In the genomic region with DNA sequence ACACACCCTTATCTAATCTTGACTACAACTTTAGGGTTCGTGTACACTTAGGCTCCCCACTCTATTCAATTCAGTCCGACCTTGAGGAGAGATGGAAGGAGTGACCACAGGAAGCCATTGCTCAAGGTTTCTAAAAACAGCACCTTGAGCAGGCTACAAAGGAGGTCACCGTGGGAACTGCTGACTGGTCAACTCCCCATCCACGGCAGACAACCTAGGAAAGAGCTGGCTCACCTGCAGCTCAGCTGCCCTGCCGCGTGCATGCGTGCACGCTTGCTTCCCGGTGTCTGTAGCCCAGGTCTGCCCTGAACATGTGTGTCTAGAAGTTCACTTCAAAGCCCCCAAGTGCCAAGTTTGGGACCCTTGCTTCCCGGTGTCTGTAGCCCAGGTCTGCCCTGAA, we compare ENCODE assay signal across 18 mouse cellular contexts.
"Had no signal": no experiment of that assay in that cellular context is flagged by ENCODE, and none has a peak within 500 bp of the region (broad histone marks: within the 10 kb centered on the region; RNA-seq: fewer than 3 reads in every experiment).

No protein-coding gene starts in this region.

- H3K36me3 ChIP-seq: lung, embryonic 15.5 days; midbrain, embryonic 13.5 days; midbrain, embryonic 15.5 days; neural tube, embryonic 12.5 days had no signal

- DNase-seq: liver, postnatal 0 days; lung, adult 2 months; lung, postnatal 14 days; lung, postnatal 36 days; right cerebral cortex, postnatal 14 days; right cerebral cortex, postnatal 4 days; spleen, adult 18-20 months; thymus, adult 18-20 months; thymus, postnatal 14 days; thymus, postnatal 36 days had no signal

- H3K27me3 ChIP-seq: lung, embryonic 15.5 days; megakaryocyte, embryonic 14.5 days; midbrain, embryonic 13.5 days; midbrain, embryonic 15.5 days; neural tube, embryonic 12.5 days had no signal

- H3K4me2 ChIP-seq: lung, embryonic 15.5 days; midbrain, embryonic 11.5 days; midbrain, embryonic 13.5 days; midbrain, embryonic 15.5 days; neural tube, embryonic 12.5 days had no signal

- H3K4me3 ChIP-seq: lung, embryonic 15.5 days; midbrain, embryonic 13.5 days; midbrain, embryonic 15.5 days; neural tube, embryonic 12.5 days had no signal

- ATAC-seq: liver, postnatal 0 days; lung, postnatal 0 days; midbrain, embryonic 13.5 days; midbrain, embryonic 15.5 days had no signal

- H3K9me3 ChIP-seq: lung, embryonic 15.5 days; megakaryocyte, embryonic 14.5 days; midbrain, embryonic 13.5 days; midbrain, embryonic 15.5 days; neural tube, embryonic 12.5 days had no signal

- H3K27ac ChIP-seq: lung, embryonic 15.5 days; macrophage; midbrain, embryonic 13.5 days; midbrain, embryonic 15.5 days; neural tube, embryonic 12.5 days had no signal

- H3K9ac ChIP-seq: liver, postnatal 0 days; lung, embryonic 15.5 days; midbrain, embryonic 13.5 days; midbrain, embryonic 15.5 days; neural tube, embryonic 12.5 days had no signal

- H3K4me1 ChIP-seq: midbrain, embryonic 15.5 days had no signal
